Mouse (Mus musculus): ENCODE data around the gene Mphosph9.
A peak's percentile ranks its signal among the peaks of the same experiment; 100 is the strongest.
"Not testable (repeated sequence)": the region's sequence is repeated elsewhere in the genome, so short reads cannot be mapped to it uniquely, and the experiment has no call there.

The Mphosph9 gene

GRCm38 (mm10) chr5:124233874-124234661, 93.7 kb downstream of the Mphosph9 start:
- DNase-seq (ENCODE audit: low spot score) = no peak

- peak; percentile 65 for DNase-seq (ENCODE audit: low spot score)
Measured at GRCm38 (mm10) chr5:124233144-124233465, 94.7 kb downstream of the Mphosph9 start.

- peak; percentile 51 for DNase-seq (ENCODE audit: low spot score)
Measured at GRCm38 (mm10) chr5:124232360-124233143, 95.2 kb downstream of the Mphosph9 start.

- DNase-seq (ENCODE audit: low spot score) = no peak
Measured at GRCm38 (mm10) chr5:124230461-124230860, 97.3 kb downstream of the Mphosph9 start.

GRCm38 (mm10) chr5:124227193-124227592, 100.6 kb downstream of the Mphosph9 start:
- no peak for DNase-seq (ENCODE audit: low spot score)

GRCm38 (mm10) chr5:124226494-124226893, 101.3 kb downstream of the Mphosph9 start:
- no peak for DNase-seq (ENCODE audit: low spot score)

GRCm38 (mm10) chr5:124225891-124226290, 101.9 kb downstream of the Mphosph9 start:
- DNase-seq (ENCODE audit: low spot score) = no peak

GRCm38 (mm10) chr5:124224321-124225092, 103.3 kb downstream of the Mphosph9 start:
- no peak for DNase-seq (ENCODE audit: low spot score)

- DNase-seq (ENCODE audit: low spot score) = no peak
Measured at GRCm38 (mm10) chr5:124223574-124223973, 104.2 kb downstream of the Mphosph9 start.

- no peak for DNase-seq (ENCODE audit: low spot score)
Measured at GRCm38 (mm10) chr5:124222696-124223095, 105.1 kb downstream of the Mphosph9 start.

- no peak for DNase-seq (ENCODE audit: low spot score)
Measured at GRCm38 (mm10) chr5:124221736-124222040, 106.1 kb downstream of the Mphosph9 start.

GRCm38 (mm10) chr5:124221037-124221735, 106.6 kb downstream of the Mphosph9 start:
- no peak for DNase-seq (ENCODE audit: low spot score)

GRCm38 (mm10) chr5:124220551-124220950, 107.2 kb downstream of the Mphosph9 start:
- no peak for DNase-seq (ENCODE audit: low spot score)

GRCm38 (mm10) chr5:124219431-124219830, 108.3 kb downstream of the Mphosph9 start:
- no peak for DNase-seq (ENCODE audit: low spot score)

GRCm38 (mm10) chr5:124218986-124219385, 108.8 kb downstream of the Mphosph9 start:
- no peak for DNase-seq (ENCODE audit: low spot score)

- no peak for DNase-seq (ENCODE audit: low spot score)
Measured at GRCm38 (mm10) chr5:124217566-124218249, 110.1 kb downstream of the Mphosph9 start.

GRCm38 (mm10) chr5:124217092-124217491, 110.7 kb downstream of the Mphosph9 start:
- not testable (repeated sequence) for DNase-seq (ENCODE audit: low spot score)

GRCm38 (mm10) chr5:124216403-124216802, 111.4 kb downstream of the Mphosph9 start:
- no peak for DNase-seq (ENCODE audit: low spot score)

GRCm38 (mm10) chr5:124215647-124216046, 112.1 kb downstream of the Mphosph9 start:
- DNase-seq (ENCODE audit: low spot score) = no peak

GRCm38 (mm10) chr5:124214516-124215145, 113.1 kb downstream of the Mphosph9 start:
- DNase-seq (ENCODE audit: low spot score) = peak; percentile 76

All from T-cell, adult 2 months (primary cell).